In genomic region chr4:70283163-70283562, GRCm38 (mm10) we compare ENCODE assay signal across 29 mouse cellular contexts.
DNase-seq lines count a peak whose midpoint lies in the region; ATAC-seq and TF ChIP-seq lines count a peak whose summit lies in the region.
"Had no signal": no experiment of that assay in that cellular context is flagged by ENCODE, and none has a peak within 500 bp of the region (broad histone marks: within the 10 kb centered on the region; RNA-seq: fewer than 3 reads in every experiment).

No protein-coding gene starts in this region.

- TF ChIP-seq CTCF in cortical plate, adult 2 months (IDR thresholded peaks at IDR 0.05; ENCODE audit: extremely low read depth, insufficient read depth, low read length) = no peak

- no peaks in the 10 kb centered on the region for H3K27me3 ChIP-seq in forebrain, embryonic 13.5 days
- H3K27me3 ChIP-seq in forebrain, embryonic 10.5 days (ENCODE audit: poor library complexity, severe bottlenecking) = no peaks in the 10 kb centered on the region
- H3K27me3 ChIP-seq in megakaryocyte, embryonic 14.5 days (replicated peaks) = no peaks in the 10 kb centered on the region
- H3K27me3 ChIP-seq: CH12.LX; embryonic facial prominence, embryonic 13.5 days; embryonic facial prominence, embryonic 15.5 days; forebrain, embryonic 12.5 days; forebrain, embryonic 15.5 days; Patski had no signal

- 89% methylated on average over 9 of the region's 9 CpGs for WGBS in forebrain, embryonic 13.5 days
- 96% methylated on average over 9 of the region's 9 CpGs for WGBS in forebrain, embryonic 10.5 days

- no peak overlapping the region for H3K4me3 ChIP-seq in forebrain, embryonic 13.5 days
- no peak overlapping the region for H3K4me3 ChIP-seq in forebrain, embryonic 10.5 days
- H3K4me3 ChIP-seq in megakaryocyte, embryonic 14.5 days (replicated peaks) = peak overlapping the region; percentile 21
- no peak overlapping the region for H3K4me3 ChIP-seq in cortical plate, adult 2 months (ENCODE audit: insufficient read depth, low read length)
- H3K4me3 ChIP-seq: embryonic facial prominence, embryonic 13.5 days; embryonic facial prominence, embryonic 15.5 days; erythroblast, embryonic 14.5 days; forebrain, embryonic 12.5 days; forebrain, embryonic 15.5 days had no signal

- no peaks in the 10 kb centered on the region for H3K4me1 ChIP-seq in forebrain, embryonic 13.5 days
- H3K4me1 ChIP-seq in forebrain, embryonic 10.5 days = no peaks in the 10 kb centered on the region
- no peaks in the 10 kb centered on the region for H3K4me1 ChIP-seq in megakaryocyte, embryonic 14.5 days
- H3K4me1 ChIP-seq in cortical plate, adult 2 months (ENCODE audit: control insufficient read depth, insufficient read depth, low read length) = peaks cover 2% of the 10 kb centered on the region
- H3K4me1 ChIP-seq: embryonic facial prominence, embryonic 13.5 days; embryonic facial prominence, embryonic 15.5 days; forebrain, embryonic 12.5 days; forebrain, embryonic 15.5 days had no signal

- intact Hi-C loops in heart, postnatal 10 days (cut with DNase I) = no loop called here

- H3K9me3 ChIP-seq in forebrain, embryonic 13.5 days (replicated peaks) = no peaks in the 10 kb centered on the region
- no peaks in the 10 kb centered on the region for H3K9me3 ChIP-seq in forebrain, embryonic 10.5 days
- no peaks in the 10 kb centered on the region for H3K9me3 ChIP-seq in megakaryocyte, embryonic 14.5 days
- H3K9me3 ChIP-seq: embryonic facial prominence, embryonic 13.5 days; embryonic facial prominence, embryonic 15.5 days; forebrain, embryonic 12.5 days; forebrain, embryonic 15.5 days; G1E had no signal

- no peak for DNase-seq in forebrain, embryonic 10.5 days (ENCODE audit: extremely low spot score, low spot score)
- peak; percentile 61 for DNase-seq in heart, adult 11 months
- no peak for DNase-seq in heart, postnatal 10 days
- no peak for DNase-seq in ovary, postnatal 36 days (ENCODE audit: low spot score)
- DNase-seq: adrenal gland, adult 8-10 months; adrenal gland, postnatal 14 days; adrenal gland, postnatal 36 days; B cell, adult 2 months; cerebellum, adult 11-12 months; cerebellum, adult 2 months; cerebellum, adult 9-10 months; cerebellum, postnatal 10 days; cerebellum, postnatal 25 days; embryo, embryonic 11 days; forebrain, postnatal 0 days had no signal

- ATAC-seq in forebrain, embryonic 13.5 days = 0 out of 2 replicates have a peak, but pooled peaks have one; percentile 24
- no peak for ATAC-seq in megakaryocyte, adult 5-6 weeks (ENCODE audit: poor library complexity, severe bottlenecking)
- ATAC-seq: activated CD4-positive, CD25-positive, alpha-beta regulatory T cell, adult 4 months; CD4-positive, CD25-positive, alpha-beta regulatory T cell, adult 4 months; forebrain, embryonic 15.5 days; forebrain, postnatal 0 days; Patski had no signal

- no peak overlapping the region for H3K4me2 ChIP-seq in forebrain, embryonic 13.5 days
- H3K4me2 ChIP-seq: embryonic facial prominence, embryonic 13.5 days; embryonic facial prominence, embryonic 15.5 days; forebrain, embryonic 12.5 days; forebrain, embryonic 15.5 days had no signal

- TF ChIP-seq POLR2A in cortical plate, adult 2 months (IDR thresholded peaks at IDR 0.05; ENCODE audit: extremely low read depth, insufficient read depth, low read length) = no peak

- H3K36me3 ChIP-seq in forebrain, embryonic 13.5 days (ENCODE audit: poor library complexity, severe bottlenecking) = peaks cover 63% of the 10 kb centered on the region
- peaks cover 91% of the 10 kb centered on the region for H3K36me3 ChIP-seq in forebrain, embryonic 10.5 days (replicated peaks)
- peaks cover 71% of the 10 kb centered on the region for H3K36me3 ChIP-seq in megakaryocyte, embryonic 14.5 days (replicated peaks; ENCODE audit: low read length)

- H3K27ac ChIP-seq in forebrain, embryonic 13.5 days = no peak overlapping the region
- H3K27ac ChIP-seq in forebrain, embryonic 10.5 days = no peak overlapping the region
- 0 out of 2 replicates have a peak overlapping the region, but pooled peaks have one; percentile 7 for H3K27ac ChIP-seq in cortical plate, adult 2 months (ENCODE audit: insufficient read depth, low read length)
- H3K27ac ChIP-seq: embryonic facial prominence, embryonic 13.5 days; embryonic facial prominence, embryonic 15.5 days; forebrain, embryonic 12.5 days; forebrain, embryonic 15.5 days had no signal

- H3K9ac ChIP-seq in forebrain, embryonic 13.5 days = no peak overlapping the region
- H3K9ac ChIP-seq: embryonic facial prominence, embryonic 13.5 days; embryonic facial prominence, embryonic 15.5 days; forebrain, embryonic 12.5 days; forebrain, embryonic 15.5 days; forebrain, postnatal 0 days had no signal
